Mouse (Mus musculus): Measurements from ENCODE around the gene Ankrd33. TPM values are rescaled to one million over a fixed set of nuclear protein-coding genes. Genes with fewer than 3 reads are reported as not detected.

Ankrd33 gene
- polyA plus RNA-seq, 1 experiment from 2014 or later: not detected

DNA sequence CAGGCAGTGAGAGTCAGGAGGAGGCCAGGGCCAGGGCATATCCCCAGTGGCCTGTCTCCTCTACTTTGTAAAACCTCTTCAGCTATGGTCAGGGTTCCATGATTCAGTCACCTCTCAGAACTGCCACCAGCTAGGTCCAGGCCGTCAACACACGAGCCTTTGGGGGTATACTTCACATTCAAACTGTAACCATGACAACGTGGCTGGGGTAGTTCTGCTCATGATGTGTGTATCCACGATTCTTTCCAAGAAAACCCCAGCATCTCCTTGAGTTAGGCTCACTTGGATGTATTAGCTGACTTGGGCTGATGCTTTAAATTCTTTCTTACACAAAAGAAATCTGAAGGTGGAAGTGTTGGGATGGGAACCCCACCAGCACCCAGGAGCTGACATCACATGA lies 27.3 kb upstream of the Ankrd33 start:
- 67% methylated on average over 4 of the region's 4 CpGs for WGBS
- H3K9me3 ChIP-seq (replicated peaks): no peaks in the 10 kb centered on the region
- no peak overlapping the region for H3K27ac ChIP-seq
- H3K4me1 ChIP-seq (replicated peaks): peaks cover 3% of the 10 kb centered on the region; the same call in 1 of the 2 replicates
- ATAC-seq (replicated peaks; ENCODE audit: insufficient number of reproducible peaks, insufficient read depth, low FRiP score, low read depth): no peak
- H3K4me3 ChIP-seq: no peak overlapping the region
- no peak overlapping the region for H3K4me2 ChIP-seq
- no peaks in the 10 kb centered on the region for H3K36me3 ChIP-seq
- H3K9ac ChIP-seq: no peak overlapping the region
- H3K27me3 ChIP-seq: peaks cover 8% of the 10 kb centered on the region; the same call in 1 of the 2 replicates

DNA sequence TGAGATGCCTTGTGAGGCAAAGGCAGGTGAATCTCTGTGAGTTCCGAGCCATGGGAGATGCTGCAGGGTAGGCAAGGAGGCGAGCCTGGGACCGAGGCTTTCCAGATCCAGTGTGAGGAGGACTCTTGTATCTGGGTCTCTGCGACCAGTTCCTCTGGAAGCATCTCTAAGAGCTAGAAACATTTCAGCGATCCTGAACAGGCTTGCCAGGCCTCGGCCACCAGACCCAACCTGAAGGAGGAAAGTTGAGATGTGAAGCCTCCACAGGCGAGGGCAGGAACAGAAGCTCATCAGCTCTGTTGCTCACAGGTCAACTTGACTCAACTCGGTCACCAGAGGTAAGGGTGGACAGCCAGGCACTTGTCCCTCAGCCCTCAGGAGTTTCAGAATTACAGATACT lies 24.0 kb upstream of the Ankrd33 start:
- no peak overlapping the region for H3K4me2 ChIP-seq
- H3K27ac ChIP-seq: no peak overlapping the region
- no peaks in the 10 kb centered on the region for H3K9me3 ChIP-seq (replicated peaks)
- peaks cover 11% of the 10 kb centered on the region; the same call in 1 of the 2 replicates for H3K27me3 ChIP-seq
- ATAC-seq (replicated peaks; ENCODE audit: insufficient number of reproducible peaks, insufficient read depth, low FRiP score, low read depth): no peak
- H3K4me1 ChIP-seq (replicated peaks): peaks cover 3% of the 10 kb centered on the region; the same call in 1 of the 2 replicates
- no peaks in the 10 kb centered on the region for H3K36me3 ChIP-seq
- WGBS: 89% methylated on average over 8 of the region's 8 CpGs
- H3K4me3 ChIP-seq: no peak overlapping the region
- H3K9ac ChIP-seq: no peak overlapping the region

GRCm38 (mm10) chr15:101092121-101092828 lies 23.3 kb upstream of the Ankrd33 start:
- no peak for ATAC-seq (replicated peaks; ENCODE audit: insufficient number of reproducible peaks, insufficient read depth, low FRiP score, low read depth)
- 47% methylated on average over 14 of the region's 14 CpGs for WGBS
- Histone ChIP-seq H3K27ac (no peak overlapping the region), H3K9ac (no peak overlapping the region), H3K4me3 (no peak overlapping the region), H3K4me1 (replicated peaks) (peaks cover 3% of the 10 kb centered on the region; the same call in 1 of the 2 replicates), H3K4me2 (no peak overlapping the region), H3K9me3 (replicated peaks) (no peaks in the 10 kb centered on the region), H3K27me3 (peaks cover 14% of the 10 kb centered on the region; the same call in 1 of the 2 replicates), H3K36me3 (no peaks in the 10 kb centered on the region)

DNA sequence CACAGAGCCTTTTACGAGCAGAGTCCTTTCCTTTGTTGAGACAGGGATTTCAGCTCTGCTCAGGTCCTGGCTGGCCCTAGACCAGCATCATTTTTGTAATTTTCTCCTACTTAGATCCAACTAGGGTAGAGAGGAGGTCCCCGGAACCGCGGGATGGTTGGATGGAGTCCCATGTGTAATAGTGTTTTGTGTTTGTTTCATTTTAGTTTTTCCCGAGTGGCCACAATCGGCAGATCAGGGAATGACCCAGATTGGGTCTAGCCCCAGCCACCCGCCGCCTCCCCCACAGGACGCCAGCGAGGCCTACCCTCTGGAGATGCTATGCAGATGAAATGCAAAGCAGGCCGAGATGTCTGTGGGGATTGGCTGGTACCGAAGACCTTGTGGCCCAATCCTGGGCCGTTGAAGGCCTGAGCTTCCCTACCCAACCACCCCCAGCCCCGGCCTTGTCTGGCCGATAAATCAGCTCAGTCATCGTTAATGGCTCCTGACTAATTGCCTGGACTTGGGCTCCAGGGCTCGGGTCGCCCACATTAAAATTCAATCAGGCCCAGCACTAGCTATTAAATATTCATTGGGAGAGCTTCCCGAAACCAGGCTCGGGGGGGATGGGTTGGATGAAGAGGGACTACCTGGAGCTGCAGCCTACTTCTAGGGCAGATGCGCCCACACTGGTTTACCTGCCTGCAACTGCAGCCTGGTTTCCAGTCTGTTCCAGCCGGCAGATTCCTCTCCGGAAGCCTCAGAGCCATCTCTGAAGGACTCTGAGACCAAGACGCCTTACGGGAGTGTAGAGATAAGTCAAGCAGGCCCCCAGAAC lies 22.5 kb upstream of the Ankrd33 start:
- H3K27me3 ChIP-seq: peaks cover 22% of the 10 kb centered on the region
- H3K4me3 ChIP-seq: no peak overlapping the region
- H3K9me3 ChIP-seq (replicated peaks): no peaks in the 10 kb centered on the region
- H3K27ac ChIP-seq: no peak overlapping the region
- no peaks in the 10 kb centered on the region for H3K36me3 ChIP-seq
- H3K4me1 ChIP-seq (replicated peaks): peaks cover 7% of the 10 kb centered on the region
- WGBS: 31% methylated on average over 25 of the region's 25 CpGs
- H3K4me2 ChIP-seq: no peak overlapping the region
- no peak overlapping the region for H3K9ac ChIP-seq
- ATAC-seq (replicated peaks; ENCODE audit: insufficient number of reproducible peaks, insufficient read depth, low FRiP score, low read depth): no peak

DNA sequence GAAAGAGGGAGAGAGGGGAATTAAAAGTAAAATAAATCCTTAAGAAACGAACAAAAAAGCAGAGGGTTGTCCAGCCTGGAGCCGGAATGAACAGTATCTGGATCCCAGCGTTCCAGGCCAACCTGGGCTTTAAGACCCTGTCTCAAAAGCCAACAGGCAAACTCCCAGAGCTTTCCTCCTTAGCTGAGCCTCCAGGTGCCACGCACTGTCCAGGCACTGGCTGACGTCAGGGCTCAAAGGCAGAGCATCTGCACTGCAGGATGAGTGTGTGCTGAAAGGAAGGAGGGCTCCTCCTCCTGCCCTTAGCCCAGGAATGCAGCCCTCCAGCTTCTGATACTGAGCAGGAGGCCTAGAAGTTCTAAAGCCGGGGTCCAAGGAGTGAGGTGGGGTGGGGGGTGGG lies 21.6 kb upstream of the Ankrd33 start:
- H3K4me2 ChIP-seq: no peak overlapping the region
- 49% methylated on average over 6 of the region's 6 CpGs for WGBS
- H3K27me3 ChIP-seq: peaks cover 30% of the 10 kb centered on the region
- H3K36me3 ChIP-seq: no peaks in the 10 kb centered on the region
- no peaks in the 10 kb centered on the region for H3K9me3 ChIP-seq (replicated peaks)
- H3K27ac ChIP-seq: no peak overlapping the region
- H3K4me1 ChIP-seq (replicated peaks): peaks cover 11% of the 10 kb centered on the region
- ATAC-seq (replicated peaks; ENCODE audit: insufficient number of reproducible peaks, insufficient read depth, low FRiP score, low read depth): no peak
- H3K9ac ChIP-seq: no peak overlapping the region
- H3K4me3 ChIP-seq: no peak overlapping the region

GRCm38 (mm10) chr15:101094979-101095378 lies 20.6 kb upstream of the Ankrd33 start:
- H3K9ac ChIP-seq: no peak overlapping the region
- no peak overlapping the region for H3K4me2 ChIP-seq
- H3K4me1 ChIP-seq (replicated peaks): peaks cover 11% of the 10 kb centered on the region
- WGBS: 66% methylated on average over 9 of the region's 9 CpGs
- H3K27me3 ChIP-seq: peaks cover 38% of the 10 kb centered on the region
- H3K9me3 ChIP-seq (replicated peaks): no peaks in the 10 kb centered on the region
- no peak for ATAC-seq (replicated peaks; ENCODE audit: insufficient number of reproducible peaks, insufficient read depth, low FRiP score, low read depth)
- no peaks in the 10 kb centered on the region for H3K36me3 ChIP-seq
- no peak overlapping the region for H3K27ac ChIP-seq
- no peak overlapping the region for H3K4me3 ChIP-seq

- H3K4me3 ChIP-seq: no peak overlapping the region
- WGBS: 62% methylated on average over 3 of the region's 3 CpGs
- peaks cover 38% of the 10 kb centered on the region for H3K27me3 ChIP-seq
Observed at GRCm38 (mm10) chr15:101095392-101095791, 20.2 kb upstream of the Ankrd33 start.

GRCm38 (mm10) chr15:101097985-101098651 lies 17.4 kb upstream of the Ankrd33 start:
- ATAC-seq (replicated peaks; ENCODE audit: insufficient number of reproducible peaks, insufficient read depth, low FRiP score, low read depth): peak; percentile 47; the same call in 1 of the 2 replicates
- peak overlapping the region; percentile 60 for H3K4me2 ChIP-seq
- H3K9ac ChIP-seq: peak overlapping the region; percentile 43; the same call in 1 of the 2 replicates
- peaks cover 8% of the 10 kb centered on the region for H3K4me1 ChIP-seq (replicated peaks)
- H3K4me3 ChIP-seq: peak overlapping the region; percentile 29
- H3K36me3 ChIP-seq: no peaks in the 10 kb centered on the region
- no peaks in the 10 kb centered on the region for H3K9me3 ChIP-seq (replicated peaks)
- WGBS: 9% methylated on average over 28 of the region's 28 CpGs
- H3K27me3 ChIP-seq: peaks cover 36% of the 10 kb centered on the region
- no peak overlapping the region for H3K27ac ChIP-seq

More at GRCm38 (mm10) chr15:101095392-101095791, 20.2 kb upstream of the Ankrd33 start:
- Histone ChIP-seq H3K4me1 (replicated peaks) (peaks cover 11% of the 10 kb centered on the region), H3K27ac (no peak overlapping the region), H3K36me3 (no peaks in the 10 kb centered on the region), H3K9me3 (replicated peaks) (no peaks in the 10 kb centered on the region), H3K4me2 (no peak overlapping the region), H3K9ac (no peak overlapping the region)
- ATAC-seq (replicated peaks; ENCODE audit: insufficient number of reproducible peaks, insufficient read depth, low FRiP score, low read depth): no peak

- Histone ChIP-seq H3K4me2 (no peak overlapping the region), H3K27ac (no peak overlapping the region), H3K9ac (no peak overlapping the region), H3K36me3 (no peaks in the 10 kb centered on the region), H3K27me3 (peaks cover 32% of the 10 kb centered on the region), H3K4me3 (no peak overlapping the region), H3K4me1 (replicated peaks) (peaks cover 13% of the 10 kb centered on the region), H3K9me3 (replicated peaks) (no peaks in the 10 kb centered on the region)
- no peak for ATAC-seq (replicated peaks; ENCODE audit: insufficient number of reproducible peaks, insufficient read depth, low FRiP score, low read depth)
- 57% methylated on average over 3 of the region's 3 CpGs for WGBS
Observed at GRCm38 (mm10) chr15:101100996-101101395, 14.6 kb upstream of the Ankrd33 start.

DNA sequence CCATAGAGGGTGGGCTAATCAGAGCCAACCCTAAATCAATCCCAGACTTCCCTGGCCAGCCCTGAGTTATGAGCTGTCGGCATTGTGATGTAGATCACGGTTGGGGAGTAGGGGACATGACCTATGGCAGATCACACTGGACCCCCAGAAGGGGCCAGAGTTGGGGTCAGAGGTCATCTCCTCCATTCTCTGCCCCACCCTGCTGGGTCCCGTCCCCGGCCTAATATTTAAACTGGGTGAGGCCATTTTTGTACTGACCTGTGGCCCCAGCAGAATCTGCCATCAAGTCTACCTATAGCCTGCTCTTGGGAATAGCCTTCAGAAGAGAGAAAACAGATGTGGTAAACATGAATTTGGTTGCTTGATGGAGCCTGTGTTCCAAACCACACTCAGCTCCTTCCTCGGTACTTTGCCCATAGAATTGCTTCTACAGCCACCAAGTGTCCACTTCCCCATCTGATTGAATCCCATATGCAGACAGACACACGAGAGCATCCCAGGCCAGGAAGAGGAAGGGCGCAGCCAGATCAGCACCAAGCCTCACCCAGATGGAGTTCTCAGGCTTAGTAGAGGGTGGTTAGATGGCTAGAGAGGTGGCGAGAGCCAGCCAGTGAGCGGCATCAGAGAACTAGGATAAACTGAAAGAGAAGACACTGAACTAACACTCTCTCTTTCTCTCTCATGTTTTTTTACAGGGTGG lies 11.8 kb upstream of the Ankrd33 start:
- no peak for ATAC-seq (replicated peaks; ENCODE audit: insufficient number of reproducible peaks, insufficient read depth, low FRiP score, low read depth)
- WGBS: 77% methylated on average over 9 of the region's 9 CpGs
- no peaks in the 10 kb centered on the region for H3K9me3 ChIP-seq (replicated peaks)
- H3K4me1 ChIP-seq (replicated peaks): peaks cover 13% of the 10 kb centered on the region
- peaks cover 14% of the 10 kb centered on the region for H3K27me3 ChIP-seq
- H3K4me3 ChIP-seq: no peak overlapping the region
- no peaks in the 10 kb centered on the region for H3K36me3 ChIP-seq
- H3K4me2 ChIP-seq: no peak overlapping the region
- no peak overlapping the region for H3K9ac ChIP-seq
- H3K27ac ChIP-seq: no peak overlapping the region
